Mouse (Mus musculus): ENCODE measurements around the gene E4f1.
"Not testable (repeated sequence)": the region's sequence is repeated elsewhere in the genome, so short reads cannot be mapped to it uniquely, and the experiment has no call there.

The E4f1 gene

DNA sequence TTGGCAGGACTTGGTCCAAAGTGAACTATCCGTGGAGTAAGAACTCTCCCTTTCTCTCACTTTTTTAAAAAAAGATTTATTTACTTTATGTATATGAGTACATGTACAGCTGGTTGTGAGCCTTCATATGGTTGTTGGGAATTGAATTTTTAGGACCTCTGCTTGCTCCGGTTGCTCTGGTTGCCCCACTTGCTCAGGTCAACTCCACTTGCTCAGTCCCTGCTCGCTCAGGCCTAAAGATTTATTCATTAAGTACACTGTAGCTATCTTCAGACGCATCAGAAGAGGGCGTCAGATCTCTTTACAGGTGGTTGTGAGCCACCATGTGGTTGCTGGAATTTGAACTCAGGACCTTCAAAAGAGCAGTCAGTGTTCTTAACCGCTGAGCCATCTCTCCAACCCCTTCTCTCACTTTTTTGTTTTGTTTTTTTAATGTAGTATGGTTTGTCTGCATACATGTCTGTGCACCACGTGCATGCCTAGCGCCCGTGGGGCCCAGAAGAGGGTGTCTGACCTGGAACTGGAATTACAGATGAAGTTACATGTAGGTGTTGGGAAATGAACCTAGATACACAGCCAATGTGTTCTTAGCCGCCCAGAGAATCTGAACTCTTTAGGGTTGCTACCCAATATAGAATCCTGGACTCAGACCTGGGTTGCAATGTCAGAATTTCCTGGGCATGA is 14.4 kb downstream of the E4f1 start:
- DNase-seq (ENCODE audit: low spot score) = not testable (repeated sequence)

- peak; percentile 100 for DNase-seq (ENCODE audit: low spot score)
Observed at GRCm38 (mm10) chr17:24454756-24455522, 15.2 kb downstream of the E4f1 start.

- DNase-seq (ENCODE audit: low spot score) = no peak
Observed at GRCm38 (mm10) chr17:24454218-24454755, 15.8 kb downstream of the E4f1 start.

DNA sequence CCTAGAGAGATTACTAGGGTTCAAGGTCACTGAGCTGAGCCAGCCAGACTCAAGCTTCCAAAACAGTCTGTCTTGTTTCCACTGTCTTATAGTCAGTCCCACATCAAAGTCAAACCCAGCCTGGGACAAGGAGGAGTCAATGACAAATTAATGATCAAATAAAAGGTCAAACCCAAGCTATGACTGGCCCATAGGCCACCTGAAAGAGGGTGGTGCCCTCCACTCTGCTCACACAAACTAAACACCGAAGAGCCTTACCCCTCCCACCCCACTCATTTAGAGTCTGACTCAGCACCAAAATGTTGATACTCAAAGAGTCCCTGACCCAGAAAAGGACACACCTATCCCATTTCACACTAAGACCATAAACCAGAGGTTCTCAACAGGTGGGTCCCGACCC is 16.7 kb downstream of the E4f1 start:
- DNase-seq (ENCODE audit: low spot score) = no peak

GRCm38 (mm10) chr17:24451220-24451619 is 18.9 kb downstream of the E4f1 start:
- no peak for DNase-seq (ENCODE audit: low spot score)

GRCm38 (mm10) chr17:24449507-24449906 is 20.6 kb downstream of the E4f1 start:
- no peak for DNase-seq (ENCODE audit: low spot score)

GRCm38 (mm10) chr17:24446590-24446989 is 23.5 kb downstream of the E4f1 start:
- DNase-seq (ENCODE audit: low spot score) = no peak

DNA sequence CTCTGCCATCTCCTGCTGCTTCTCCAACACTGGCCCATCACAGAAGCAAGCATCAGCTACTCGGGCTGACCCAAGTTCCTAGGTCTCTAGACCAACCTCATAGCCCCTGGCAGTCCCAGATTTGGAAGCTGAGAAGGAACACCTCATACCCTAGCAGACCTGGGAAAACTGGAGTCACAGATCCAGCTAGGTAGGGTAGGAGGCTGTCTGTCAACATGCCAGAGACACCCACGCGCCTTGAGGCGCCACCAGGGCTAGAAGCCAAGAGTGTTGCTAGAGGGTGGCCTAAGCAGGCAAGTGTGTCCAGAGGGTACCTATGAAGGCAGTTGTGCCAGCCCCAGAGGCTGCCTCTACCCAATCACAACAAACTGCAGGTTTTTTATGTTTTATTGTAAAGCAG is 26.7 kb downstream of the E4f1 start:
- DNase-seq (ENCODE audit: low spot score) = no peak

- no peak for DNase-seq (ENCODE audit: low spot score)
Observed at GRCm38 (mm10) chr17:24442632-24443155, 27.4 kb downstream of the E4f1 start, which contains the start of gene Dnase1l2. Gene Dnase1l2 (minus strand): TSS chr17:24443105.

GRCm38 (mm10) chr17:24442107-24442506 is 28.0 kb downstream of the E4f1 start:
- no peak for DNase-seq (ENCODE audit: low spot score)

- DNase-seq (ENCODE audit: low spot score) = peak; percentile 33
Observed at GRCm38 (mm10) chr17:24441148-24441547, 29.0 kb downstream of the E4f1 start.

- DNase-seq (ENCODE audit: low spot score) = no peak
Observed at GRCm38 (mm10) chr17:24440377-24440776, 29.7 kb downstream of the E4f1 start.

DNA sequence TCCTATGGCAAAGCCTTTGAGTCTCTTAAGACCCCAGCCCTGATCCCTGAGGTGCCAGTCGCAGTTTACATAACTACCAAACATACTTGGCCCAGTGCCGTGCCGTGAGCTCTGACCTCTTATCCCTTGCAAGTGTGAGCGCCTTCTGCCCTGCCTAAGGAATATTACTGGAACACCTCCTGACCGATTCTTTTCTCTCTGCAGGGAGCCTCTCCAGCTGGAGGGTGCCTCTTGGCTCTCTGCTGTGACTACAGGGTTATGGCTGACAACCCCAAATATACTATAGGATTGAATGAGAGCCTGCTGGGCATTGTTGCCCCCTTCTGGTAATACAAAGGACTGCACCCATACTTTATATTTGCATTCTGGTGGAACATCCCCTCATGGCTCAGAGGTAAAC is 33.1 kb downstream of the E4f1 start:
- peak; percentile 76 for DNase-seq (ENCODE audit: low spot score)

- no peak for DNase-seq (ENCODE audit: low spot score)
Observed at GRCm38 (mm10) chr17:24429201-24429983, 40.7 kb downstream of the E4f1 start.

- no peak for DNase-seq (ENCODE audit: low spot score)
Observed at GRCm38 (mm10) chr17:24427170-24427557, 42.9 kb downstream of the E4f1 start.

- peak; percentile 96 for DNase-seq (ENCODE audit: low spot score)
Observed at GRCm38 (mm10) chr17:24426471-24427169, 43.5 kb downstream of the E4f1 start, which contains the start of gene Eci1. Gene Eci1 (plus strand): TSS chr17:24426641.

GRCm38 (mm10) chr17:24425905-24426304 is 44.2 kb downstream of the E4f1 start:
- no peak for DNase-seq (ENCODE audit: low spot score)

DNA sequence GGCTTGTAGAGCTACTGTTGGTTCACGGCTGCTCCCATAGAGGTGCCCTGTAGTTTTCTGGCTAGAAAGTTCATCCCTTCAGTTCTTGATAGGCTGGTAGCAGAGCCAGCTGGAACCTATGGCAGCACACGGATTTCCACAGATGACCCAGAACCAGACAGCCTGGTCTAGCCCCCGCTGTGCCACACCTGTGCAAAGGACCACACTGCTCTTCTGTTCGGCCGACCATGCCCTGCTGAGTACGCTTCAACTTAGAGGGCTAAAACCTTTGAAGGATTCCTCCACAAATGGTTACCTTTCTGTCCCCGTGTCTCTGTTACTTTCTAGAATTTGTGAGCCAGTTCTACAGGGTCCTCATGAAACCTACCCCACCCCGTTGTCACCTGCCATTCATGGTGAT is 44.8 kb downstream of the E4f1 start:
- not testable (repeated sequence) for DNase-seq (ENCODE audit: low spot score)

DNA sequence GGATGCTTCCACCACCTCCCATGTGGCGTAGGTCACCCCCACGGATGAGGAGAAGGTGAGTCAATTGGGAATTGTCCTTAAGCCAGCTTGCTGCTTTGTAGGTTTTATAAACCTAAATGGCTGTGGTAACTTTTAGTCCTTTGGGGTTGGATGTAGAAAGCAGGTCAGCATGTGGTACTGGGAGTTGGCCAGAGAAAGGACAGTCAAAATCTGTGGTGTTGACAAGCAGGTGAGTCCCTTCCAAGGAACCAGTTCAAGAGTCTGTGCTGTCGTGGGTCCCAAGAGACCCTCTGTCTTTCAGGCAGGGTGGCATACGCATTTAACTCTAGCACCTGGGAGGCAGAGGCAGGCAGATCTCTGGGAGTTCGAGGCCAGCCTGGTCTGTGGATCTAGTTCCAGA is 45.6 kb downstream of the E4f1 start:
- DNase-seq (ENCODE audit: low spot score) = no peak

DNA sequence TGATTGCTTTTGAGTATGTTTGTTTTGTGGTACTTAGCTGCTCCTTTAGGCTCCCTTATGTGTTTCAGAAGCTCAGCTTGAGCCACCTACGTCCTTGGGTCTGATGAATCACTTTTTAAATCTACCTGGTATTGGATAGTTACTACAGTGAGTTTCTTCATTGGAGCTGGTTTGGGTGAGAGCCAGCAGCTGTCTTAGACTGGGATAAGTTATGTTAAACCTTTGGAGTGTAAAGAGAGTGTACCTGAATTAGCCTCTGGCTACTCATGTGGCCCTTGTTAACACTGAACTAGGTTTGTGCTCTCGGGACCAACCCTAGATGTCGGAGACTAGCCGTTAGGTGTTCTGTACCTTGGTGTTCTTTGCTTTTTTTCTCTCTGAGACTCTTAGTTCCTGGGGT is 47.0 kb downstream of the E4f1 start:
- DNase-seq (ENCODE audit: low spot score) = no peak

- DNase-seq (ENCODE audit: low spot score) = no peak
Observed at GRCm38 (mm10) chr17:24416051-24416652, 54.0 kb downstream of the E4f1 start.

All from embryo, embryonic 10.5 days (tissue).